Mouse (Mus musculus): Measurements from ENCODE around the gene Ltbr. TPM values are rescaled to one million over a fixed set of nuclear protein-coding genes. Genes with fewer than 3 reads are reported as not detected.
"Not testable (repeated sequence)": the region's sequence is repeated elsewhere in the genome, so short reads cannot be mapped to it uniquely, and the experiment has no call there.

The Ltbr gene
- total RNA-seq, 2 experiments from 2014 or later: 42.8 to 49.4 TPM

GRCm38 (mm10) chr6:125318981-125319918 is 5.6 kb upstream of the Ltbr start:
- intact Hi-C loops (cut with DNase I): no loop called here
- DNase-seq: no peak

GRCm38 (mm10) chr6:125317077-125317476 is 3.4 kb upstream of the Ltbr start:
- intact Hi-C loops (cut with DNase I): no loop called here
- no peak for DNase-seq

- no peak for DNase-seq
- intact Hi-C loops (cut with DNase I): no loop called here
These were observed 1.1 kb upstream of the Ltbr start for GRCm38 (mm10) chr6:125314746-125315145.

DNA sequence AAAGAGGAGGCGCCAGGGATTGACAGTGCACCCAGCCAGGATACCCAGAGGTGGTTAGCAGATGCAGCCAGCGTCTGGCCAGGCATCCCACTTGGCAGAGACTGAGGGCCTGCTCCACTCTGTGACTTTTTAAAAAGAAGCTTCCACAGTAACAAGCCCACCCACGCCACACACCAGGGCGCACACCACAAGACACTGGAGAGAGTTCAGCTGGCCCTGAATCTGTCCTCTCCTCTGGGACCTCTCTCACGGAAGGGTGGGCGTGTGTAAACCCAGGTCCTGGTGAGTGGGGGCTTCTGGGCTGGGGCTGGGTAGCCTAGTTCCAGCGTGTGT is 512 bp upstream of the Ltbr start:
- intact Hi-C loops (cut with DNase I): no loop called here

GRCm38 (mm10) chr6:125312581-125313355 is 917 bp downstream of the Ltbr start:
- intact Hi-C loops (cut with DNase I): loop anchor here (2.0 kb wide), 2 partner anchors 36 to 52 kb away; partner anchors contain the start of gene Tnfrsf1a
- peak in 1 of 2 experiments; percentile 37 for DNase-seq

More for the DNA sequence above, 512 bp upstream of the Ltbr start:
- DNase-seq: no peak

DNA sequence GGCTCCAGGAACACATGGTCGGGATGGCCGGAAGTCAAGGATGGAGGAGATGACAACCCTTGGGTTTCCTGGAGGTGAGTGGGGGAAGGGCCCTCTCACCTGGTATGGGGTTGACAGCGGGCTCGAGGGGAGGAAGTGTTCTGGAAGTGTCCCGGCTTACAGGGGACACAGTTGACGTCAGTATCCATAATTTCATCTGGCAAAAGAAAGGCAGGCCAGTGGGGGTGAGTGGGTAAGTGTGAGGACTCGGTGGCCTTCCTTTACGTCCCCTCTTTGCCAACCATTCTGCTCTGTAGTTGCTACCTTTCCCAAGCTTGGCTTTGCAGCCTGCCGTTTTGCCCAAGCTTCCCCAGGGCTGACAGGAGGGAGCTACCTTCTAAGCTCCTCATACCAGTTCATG is 1.5 kb downstream of the Ltbr start:
- intact Hi-C loops (cut with DNase I): loop anchor here (2.0 kb wide), 2 partner anchors 37 to 53 kb away; partner anchors contain the start of gene Tnfrsf1a
- DNase-seq: no peak

GRCm38 (mm10) chr6:125309406-125309805 is 4.3 kb downstream of the Ltbr start:
- intact Hi-C loops (cut with DNase I): no loop called here
- no peak for DNase-seq

DNA sequence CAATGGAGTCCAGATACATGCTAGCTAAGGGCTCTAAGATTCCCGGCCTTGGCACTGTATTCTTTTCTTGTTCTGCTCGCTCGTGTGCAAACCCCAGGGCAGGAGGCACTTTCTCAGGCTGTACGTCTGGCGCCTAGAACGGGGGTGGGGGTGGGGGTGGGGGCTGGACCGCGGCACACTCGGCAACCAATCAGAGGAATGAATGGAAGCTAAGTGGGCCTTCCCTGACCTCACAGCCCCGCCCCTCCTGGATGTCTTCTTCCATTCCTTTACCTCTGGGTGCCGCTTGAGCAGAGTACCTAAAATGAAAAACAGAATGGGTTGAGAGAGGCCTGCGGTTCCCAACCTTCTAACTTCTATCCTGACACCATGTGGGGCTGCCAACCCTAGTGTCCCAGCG is 4.8 kb downstream of the Ltbr start:
- DNase-seq: no peak
- intact Hi-C loops (cut with DNase I): no loop called here

DNA sequence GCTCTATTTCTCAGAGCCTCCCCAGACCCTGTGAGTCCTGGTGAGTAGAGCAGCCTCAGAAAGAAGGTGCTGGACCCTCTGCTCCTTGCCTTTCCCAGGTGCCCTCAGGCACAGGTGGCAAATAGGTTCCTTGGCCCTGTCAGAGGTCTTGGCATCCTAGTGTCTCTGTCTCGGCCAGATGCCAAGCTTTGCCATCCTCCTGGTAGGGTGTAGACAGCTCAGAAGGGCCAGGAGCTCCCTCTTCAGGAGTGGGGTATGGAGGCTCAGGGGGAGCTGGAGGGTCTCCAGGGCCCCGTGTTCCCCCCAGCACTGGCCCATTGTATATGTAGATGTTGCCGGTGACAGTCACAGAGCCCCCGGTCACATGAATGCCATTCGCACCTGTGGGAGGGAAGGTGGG is 6.6 kb downstream of the Ltbr start:
- intact Hi-C loops (cut with DNase I): no loop called here
- no peak for DNase-seq

DNA sequence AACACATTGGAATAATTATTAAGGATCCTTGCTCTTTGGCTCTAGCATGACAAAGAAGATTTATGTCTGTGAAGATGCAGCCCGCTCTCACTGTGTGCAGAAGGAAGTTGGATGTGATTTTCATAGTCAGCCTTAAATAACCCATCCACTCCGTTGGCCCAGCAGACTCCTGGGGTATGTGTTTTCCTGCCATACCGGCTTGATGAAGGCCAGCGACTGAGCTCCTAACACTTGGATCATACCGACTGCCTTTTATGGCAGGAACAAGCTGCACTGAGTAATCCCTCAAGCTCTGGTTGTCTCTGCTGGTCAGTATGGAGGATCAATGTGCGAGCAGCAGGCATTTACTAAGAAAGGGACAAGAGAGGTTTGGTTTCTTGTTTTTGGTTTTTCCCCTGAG is 8.2 kb downstream of the Ltbr start:
- intact Hi-C loops (cut with DNase I): no loop called here
- DNase-seq: no peak

GRCm38 (mm10) chr6:125304408-125304807 is 9.3 kb downstream of the Ltbr start:
- DNase-seq; intact Hi-C loops (cut with DNase I): not testable (repeated sequence)

DNA sequence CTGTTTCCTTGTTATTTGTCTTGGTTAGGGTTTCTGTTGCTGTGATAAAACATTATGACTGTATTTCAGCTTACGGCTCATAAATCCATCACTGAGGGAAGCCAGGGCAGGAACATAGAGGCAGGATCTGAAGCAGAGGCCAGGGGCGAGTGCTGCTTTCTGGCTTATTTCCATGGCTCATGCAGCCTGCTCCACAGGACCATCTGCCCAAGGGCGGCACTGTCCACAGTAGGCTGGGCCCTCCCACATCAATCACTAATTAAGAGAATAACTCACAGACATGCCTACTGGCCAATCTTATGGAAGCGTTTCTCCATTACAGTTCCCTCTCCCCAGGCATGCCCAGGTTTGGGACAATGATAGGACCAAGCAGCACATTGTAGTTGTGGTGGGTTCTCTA is 10.4 kb downstream of the Ltbr start:
- intact Hi-C loops (cut with DNase I): no loop called here
- no peak for DNase-seq

- DNase-seq: peak in 1 of 2 experiments; percentile 35
- intact Hi-C loops (cut with DNase I): no loop called here
These were observed 11.3 kb downstream of the Ltbr start for GRCm38 (mm10) chr6:125302231-125302982.

- no peak for DNase-seq
- intact Hi-C loops (cut with DNase I): no loop called here
These were observed 12.7 kb downstream of the Ltbr start for GRCm38 (mm10) chr6:125300982-125301381.

DNA sequence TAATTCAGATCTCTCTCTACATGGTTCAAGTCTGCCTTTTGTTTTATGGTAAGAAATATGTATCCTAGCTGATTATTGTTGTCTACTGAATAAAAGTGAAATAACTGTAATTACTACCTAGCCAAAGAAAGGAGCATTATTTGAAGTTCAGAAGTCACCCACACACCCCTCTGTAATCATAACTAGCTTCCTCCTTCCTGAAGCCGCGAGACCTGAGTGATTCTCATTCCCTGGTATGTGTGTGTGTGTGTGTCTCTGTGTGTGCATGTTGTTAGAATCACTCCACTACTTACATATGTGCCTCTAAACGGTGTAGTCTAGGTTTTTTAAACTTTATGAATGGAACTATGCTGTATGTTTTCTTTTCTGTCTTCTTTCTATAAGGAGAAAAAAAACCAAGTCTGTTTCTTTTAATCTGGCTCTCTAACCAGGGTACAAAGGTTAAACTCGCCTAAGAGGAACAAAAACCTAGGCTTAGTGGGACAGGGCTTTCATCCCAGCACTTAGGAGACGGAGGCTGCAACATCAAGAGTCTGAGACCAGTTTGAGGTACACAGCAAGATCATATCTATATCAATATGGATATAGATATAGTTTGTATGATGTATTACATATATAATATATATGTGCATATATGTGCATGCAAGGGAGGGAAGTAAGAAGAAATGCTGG is 16.4 kb downstream of the Ltbr start:
- DNase-seq: no peak
- intact Hi-C loops (cut with DNase I): no loop called here

DNA sequence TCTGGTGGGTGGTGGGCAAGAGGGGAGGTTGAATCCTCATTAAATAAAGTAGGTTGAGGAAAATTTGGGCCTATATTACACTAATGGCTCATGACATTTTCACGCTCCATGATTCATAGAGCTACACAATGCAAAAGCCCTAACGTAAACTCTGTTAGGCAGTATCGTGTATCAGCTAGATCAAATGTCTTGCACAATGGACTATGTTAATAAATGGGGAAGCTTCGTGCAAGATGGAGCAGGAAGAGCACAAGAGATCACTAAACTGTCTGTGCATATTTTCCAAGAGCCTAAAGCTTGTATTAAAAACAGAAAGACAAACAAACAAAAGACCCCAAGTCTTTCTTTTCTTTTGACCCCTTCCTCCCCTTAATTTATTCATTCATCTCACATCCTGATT is 19.6 kb downstream of the Ltbr start:
- intact Hi-C loops (cut with DNase I): no loop called here
- no peak for DNase-seq

GRCm38 (mm10) chr6:125292256-125292655 is 21.4 kb downstream of the Ltbr start:
- intact Hi-C loops (cut with DNase I): no loop called here

GRCm38 (mm10) chr6:125291329-125291728 is 22.4 kb downstream of the Ltbr start:
- intact Hi-C loops (cut with DNase I): no loop called here
- DNase-seq: no peak

More at GRCm38 (mm10) chr6:125292256-125292655, 21.4 kb downstream of the Ltbr start:
- no peak for DNase-seq

- intact Hi-C loops (cut with DNase I): no loop called here
- DNase-seq: no peak
These were observed 25.0 kb downstream of the Ltbr start for GRCm38 (mm10) chr6:125288730-125289129.

DNA sequence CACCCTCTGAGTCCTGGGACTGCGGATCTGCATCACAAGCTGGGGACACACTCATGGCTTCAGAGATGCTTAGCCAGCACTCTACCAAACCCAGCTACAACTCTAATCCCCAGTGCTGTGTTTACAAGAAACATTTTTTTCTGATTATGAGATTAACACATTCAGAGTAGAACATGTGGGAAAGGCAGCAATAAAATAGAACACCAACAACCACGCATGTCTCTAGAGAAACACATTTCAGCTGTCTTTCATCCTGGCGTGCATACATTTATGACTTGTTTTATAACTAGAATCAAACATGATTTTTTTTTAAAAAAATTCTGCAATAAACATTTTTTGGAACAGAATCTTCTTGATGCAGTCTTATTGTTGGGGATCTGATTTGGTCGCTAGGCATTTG is 26.7 kb downstream of the Ltbr start:
- no peak for DNase-seq
- intact Hi-C loops (cut with DNase I): no loop called here

Data from heart, postnatal 10 days (tissue).